ENCODE assay signal across 22 mouse cellular contexts in the genomic region with DNA sequence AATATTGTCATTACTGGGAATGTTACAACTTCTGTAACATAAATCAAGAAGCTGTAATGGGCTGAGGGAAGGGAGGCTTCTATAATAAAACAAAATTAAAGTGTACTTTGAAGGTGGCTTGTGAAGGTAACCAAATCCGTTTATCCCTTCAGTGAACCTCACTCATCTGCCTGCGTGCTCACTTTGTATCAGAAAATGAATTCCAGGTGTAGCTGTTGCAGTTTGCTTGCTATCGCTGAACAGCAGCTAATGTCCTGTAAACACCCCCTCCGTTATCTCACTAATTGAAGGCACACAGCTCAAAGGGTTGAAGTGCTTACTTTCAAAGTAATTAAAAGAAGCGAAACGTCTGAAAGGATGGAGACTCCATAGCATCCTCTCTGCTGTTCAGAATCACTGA.
"Had no signal": no experiment of that assay in that cellular context is flagged by ENCODE, and none has a peak within 500 bp of the region (broad histone marks: within the 10 kb centered on the region; RNA-seq: fewer than 3 reads in every experiment).

No protein-coding gene starts in this region.

- H3K4me2 ChIP-seq: limb, embryonic 12.5 days; limb, embryonic 15.5 days; liver, embryonic 11.5 days; lung, embryonic 14.5 days; midbrain, embryonic 13.5 days; neural tube, embryonic 13.5 days had no signal

- H3K4me1 ChIP-seq: midbrain, embryonic 10.5 days; midbrain, embryonic 13.5 days; neural tube, embryonic 13.5 days had no signal

- H3K9ac ChIP-seq: limb, embryonic 12.5 days; limb, embryonic 15.5 days; liver, embryonic 14.5 days; liver, postnatal 0 days; lung, embryonic 14.5 days; midbrain, embryonic 13.5 days; neural tube, embryonic 13.5 days had no signal

- ATAC-seq: liver, postnatal 0 days; lung, postnatal 0 days; midbrain, embryonic 13.5 days; midbrain, embryonic 16.5 days had no signal

- H3K27ac ChIP-seq: limb, embryonic 12.5 days; limb, embryonic 15.5 days; liver, embryonic 14.5 days; macrophage; midbrain, embryonic 10.5 days; midbrain, embryonic 13.5 days; neural tube, embryonic 13.5 days; stomach, postnatal 0 days had no signal

- H3K27me3 ChIP-seq: limb, embryonic 12.5 days; limb, embryonic 15.5 days; midbrain, embryonic 13.5 days; neural tube, embryonic 13.5 days had no signal

- H3K9me3 ChIP-seq: limb, embryonic 12.5 days; limb, embryonic 15.5 days; midbrain, embryonic 10.5 days; midbrain, embryonic 13.5 days; neural tube, embryonic 13.5 days had no signal

- H3K36me3 ChIP-seq: limb, embryonic 12.5 days; limb, embryonic 15.5 days; midbrain, embryonic 10.5 days; midbrain, embryonic 13.5 days; neural tube, embryonic 13.5 days had no signal

- H3K4me3 ChIP-seq: limb, embryonic 12.5 days; limb, embryonic 15.5 days; midbrain, embryonic 10.5 days; midbrain, embryonic 13.5 days; myocyte; neural tube, embryonic 13.5 days had no signal

- DNase-seq: kidney, adult 18-20 months; kidney, postnatal 36 days; left cerebral cortex, postnatal 4 days; liver, postnatal 0 days; lung, embryonic 14.5 days; retina, postnatal 1 day; right cerebral cortex, postnatal 25 days; thymus, adult 2 months; thymus, postnatal 14 days; thymus, postnatal 4 days had no signal
